Mouse (Mus musculus): Measurements from ENCODE around the gene Fbxl4.
"Not testable (repeated sequence)": the region's sequence is repeated elsewhere in the genome, so short reads cannot be mapped to it uniquely, and the experiment has no call there.

Gene Fbxl4

GRCm38 (mm10) chr4:22357266-22357930 is at the start of gene Fbxl4:
Fbxl4 (plus strand) TSS chr4:22357543.
- DNase-seq (ENCODE audit: low read depth, low spot score): peak; percentile 79

- DNase-seq (ENCODE audit: low read depth, low spot score): no peak
These were observed 42.8 kb upstream of the Fbxl4 start for GRCm38 (mm10) chr4:22314564-22314963.

GRCm38 (mm10) chr4:22342816-22343573 is 14.3 kb upstream of the Fbxl4 start:
- peak; percentile 53 for DNase-seq (ENCODE audit: low read depth, low spot score)

- DNase-seq (ENCODE audit: low read depth, low spot score): not testable (repeated sequence)
These were observed 8.3 kb upstream of the Fbxl4 start for GRCm38 (mm10) chr4:22349086-22349485.

GRCm38 (mm10) chr4:22357931-22358300 is 573 bp downstream of the Fbxl4 start:
- DNase-seq (ENCODE audit: low read depth, low spot score): peak; percentile 57

GRCm38 (mm10) chr4:22358487-22358886 is 1.1 kb downstream of the Fbxl4 start:
- DNase-seq (ENCODE audit: low read depth, low spot score): no peak

GRCm38 (mm10) chr4:22367368-22367767 is 10.0 kb downstream of the Fbxl4 start:
- DNase-seq (ENCODE audit: low read depth, low spot score): peak; percentile 13

- no peak for DNase-seq (ENCODE audit: low read depth, low spot score)
These were observed 21.2 kb downstream of the Fbxl4 start for GRCm38 (mm10) chr4:22378516-22378915.

GRCm38 (mm10) chr4:22380646-22381045 is 23.3 kb downstream of the Fbxl4 start:
- no peak for DNase-seq (ENCODE audit: low read depth, low spot score)

GRCm38 (mm10) chr4:22383528-22384265 is 26.4 kb downstream of the Fbxl4 start:
- no peak for DNase-seq (ENCODE audit: low read depth, low spot score)

GRCm38 (mm10) chr4:22390045-22390444 is 32.7 kb downstream of the Fbxl4 start:
- no peak for DNase-seq (ENCODE audit: low read depth, low spot score)

- no peak for DNase-seq (ENCODE audit: low read depth, low spot score)
These were observed 35.6 kb downstream of the Fbxl4 start for GRCm38 (mm10) chr4:22392777-22393473.

- no peak for DNase-seq (ENCODE audit: low read depth, low spot score)
These were observed 38.1 kb downstream of the Fbxl4 start for GRCm38 (mm10) chr4:22395404-22395803.

GRCm38 (mm10) chr4:22396484-22397000 is 39.2 kb downstream of the Fbxl4 start:
- peak; percentile 10 for DNase-seq (ENCODE audit: low read depth, low spot score)

- no peak for DNase-seq (ENCODE audit: low read depth, low spot score)
These were observed 39.7 kb downstream of the Fbxl4 start for GRCm38 (mm10) chr4:22397003-22397402.

- no peak for DNase-seq (ENCODE audit: low read depth, low spot score)
These were observed 44.7 kb downstream of the Fbxl4 start for GRCm38 (mm10) chr4:22402032-22402431.

GRCm38 (mm10) chr4:22402930-22403329 is 45.6 kb downstream of the Fbxl4 start:
- DNase-seq (ENCODE audit: low read depth, low spot score): no peak

GRCm38 (mm10) chr4:22420627-22421026 is 63.3 kb downstream of the Fbxl4 start:
- peak; percentile 61 for DNase-seq (ENCODE audit: low read depth, low spot score)

- DNase-seq (ENCODE audit: low read depth, low spot score): no peak
These were observed 65.1 kb downstream of the Fbxl4 start for GRCm38 (mm10) chr4:22422400-22422799.

- DNase-seq (ENCODE audit: low read depth, low spot score): no peak
These were observed 70.8 kb downstream of the Fbxl4 start for GRCm38 (mm10) chr4:22428150-22428549.

- no peak for DNase-seq (ENCODE audit: low read depth, low spot score)
These were observed 112.2 kb downstream of the Fbxl4 start for GRCm38 (mm10) chr4:22469575-22469974.

Measured in 3T3-L1 (cell line).